Mouse (Mus musculus) heart, adult 2 months (tissue): ENCODE measurements at regions not wholly inside any gene's neighbourhood (a gene's known extent, or its start where the extent isn't known, plus 50 kb on each side); places are given as distances from the start of the nearest gene placed in this dataset.

Experiments used
- DNase-seq, 2 experiments: peaks; one replicate each; pipeline ENCODE4 v3.0.0; 2021
- H3K27ac ChIP-seq: fragments of 200-600 bp; 2 replicates; pipeline ENCODE4 v1.8.1; 2022
- H3K27me3 ChIP-seq: fragments of 200-500 bp; 2 replicates; pipeline ENCODE4 v1.6.1; 2012; ENCODE audit warnings: mild to moderate bottlenecking, low read length, inconsistent platforms, mixed read lengths; ENCODE audit not compliant: control insufficient read depth, insufficient read depth
- H3K36me3 ChIP-seq: fragments of 200-500 bp; 2 replicates; pipeline ENCODE4 v1.6.1; 2012; ENCODE audit warnings: low read length, inconsistent platforms; ENCODE audit not compliant: control insufficient read depth, insufficient read depth
- H3K4me1 ChIP-seq: fragments of 200-500 bp; 2 replicates; pipeline ENCODE4 v1.6.1; 2011; ENCODE audit warnings: low read length; ENCODE audit not compliant: control insufficient read depth, insufficient read depth
- H3K4me3 ChIP-seq: fragments of 200-600 bp; 2 replicates; pipeline ENCODE4 v1.8.1; 2022
- H3K79me2 ChIP-seq: fragments of 200-500 bp; replicated peaks from 2 replicates; pipeline ENCODE4 v1.6.1; 2012; ENCODE audit warnings: mild to moderate bottlenecking, inconsistent platforms, low read length, moderate library complexity, mixed read lengths; ENCODE audit not compliant: control insufficient read depth, insufficient read depth
- H3K9ac ChIP-seq: fragments of 200-500 bp; 2 replicates; pipeline ENCODE4 v1.6.1; 2012; ENCODE audit warnings: low read depth, mild to moderate bottlenecking, control low read depth, inconsistent platforms, low read length, mixed read lengths
- CTCF ChIP-seq: fragments of 200-600 bp; IDR thresholded peaks from 2 replicates; pipeline ENCODE4 v1.8.1; 2022; ENCODE audit warnings: antibody characterized with exemption, mild to moderate bottlenecking, moderate library complexity
- EP300 ChIP-seq: fragments of 200-500 bp; IDR thresholded peaks from 2 replicates; pipeline ENCODE4 v1.6.1; 2011; ENCODE audit warnings: low read depth, low read length, control low read depth; ENCODE audit not compliant: insufficient read depth
- POLR2A ChIP-seq: fragments of 200-500 bp; IDR thresholded peaks from 2 replicates; pipeline ENCODE4 v1.6.1; 2011; ENCODE audit warnings: mild to moderate bottlenecking, low read depth, low read length, control low read depth; ENCODE audit not compliant: insufficient read depth
- WGBS: fragments of 180-500 bp; shearing (Covaris S2); methylation state at CpG from one replicate; pipeline ENCODE4 v1.1.7; 2018; 5-methylcytosine and 5-hydroxymethylcytosine counted together
- intact Hi-C: fragments of 180-260 bp; cut with DNase I; formaldehyde crosslinking; loops from one replicate; pipeline ENCODE4 v1.15.1; 2025

GRCm38 (mm10) chr9:111854976-111855375 is 164.8 kb upstream of the Stac start:
- TF ChIP-seq EP300, result no peak
- no peak for TF ChIP-seq CTCF
- no peak for TF ChIP-seq POLR2A
- Histone ChIP-seq H3K36me3 (no peaks in the 10 kb centered on the region), H3K4me3 (no peak overlapping the region), H3K27me3 (no peaks in the 10 kb centered on the region), H3K9ac (no peak overlapping the region), H3K27ac (no peak overlapping the region), H3K79me2 (no peaks in the 10 kb centered on the region), H3K4me1 (no peaks in the 10 kb centered on the region)
- intact Hi-C loops, result no loop called here
- 85% methylated on average over 7 of the region's 7 CpGs for WGBS
- no peak for DNase-seq

GRCm38 (mm10) chr9:111846366-111846765 is 156.2 kb upstream of the Stac start:
- WGBS, result 92% methylated on average over 10 of the region's 10 CpGs
- no peak overlapping the region for H3K4me3 ChIP-seq
- no peaks in the 10 kb centered on the region for H3K36me3 ChIP-seq
- no peak overlapping the region for H3K27ac ChIP-seq
- intact Hi-C loops, result no loop called here
- no peaks in the 10 kb centered on the region for H3K79me2 ChIP-seq
- no peaks in the 10 kb centered on the region for H3K4me1 ChIP-seq
- TF ChIP-seq POLR2A (no peak), CTCF (no peak), EP300 (no peak)
- no peaks in the 10 kb centered on the region for H3K27me3 ChIP-seq
- DNase-seq, result no peak
- H3K9ac ChIP-seq, result no peak overlapping the region

DNA sequence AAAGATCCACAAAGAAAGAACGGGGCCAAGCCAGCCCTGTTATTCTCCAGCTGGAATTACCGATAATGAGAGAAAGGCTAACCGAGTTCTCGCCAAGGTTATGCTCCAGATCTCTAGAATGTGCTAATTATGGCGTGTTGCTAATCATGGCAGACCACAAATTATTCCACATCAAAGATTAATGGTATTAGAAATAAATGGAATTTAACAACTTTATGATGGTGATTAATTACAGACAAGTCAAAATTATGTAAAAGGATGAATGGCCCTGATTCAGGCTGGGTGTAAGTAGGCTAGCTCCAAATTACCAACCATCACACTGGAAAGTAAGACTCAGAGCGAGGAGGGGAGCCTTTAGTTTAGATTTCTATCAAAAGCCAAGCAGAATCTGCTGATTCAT is 151.0 kb upstream of the Stac start:
- Histone ChIP-seq H3K36me3 (no peaks in the 10 kb centered on the region), H3K4me1 (no peaks in the 10 kb centered on the region), H3K79me2 (no peaks in the 10 kb centered on the region), H3K9ac (no peak overlapping the region), H3K27me3 (no peaks in the 10 kb centered on the region), H3K27ac (no peak overlapping the region), H3K4me3 (no peak overlapping the region)
- 67% methylated on average over 6 of the region's 6 CpGs for WGBS
- DNase-seq, result no peak
- TF ChIP-seq CTCF, result no peak
- intact Hi-C loops, result no loop called here

DNA sequence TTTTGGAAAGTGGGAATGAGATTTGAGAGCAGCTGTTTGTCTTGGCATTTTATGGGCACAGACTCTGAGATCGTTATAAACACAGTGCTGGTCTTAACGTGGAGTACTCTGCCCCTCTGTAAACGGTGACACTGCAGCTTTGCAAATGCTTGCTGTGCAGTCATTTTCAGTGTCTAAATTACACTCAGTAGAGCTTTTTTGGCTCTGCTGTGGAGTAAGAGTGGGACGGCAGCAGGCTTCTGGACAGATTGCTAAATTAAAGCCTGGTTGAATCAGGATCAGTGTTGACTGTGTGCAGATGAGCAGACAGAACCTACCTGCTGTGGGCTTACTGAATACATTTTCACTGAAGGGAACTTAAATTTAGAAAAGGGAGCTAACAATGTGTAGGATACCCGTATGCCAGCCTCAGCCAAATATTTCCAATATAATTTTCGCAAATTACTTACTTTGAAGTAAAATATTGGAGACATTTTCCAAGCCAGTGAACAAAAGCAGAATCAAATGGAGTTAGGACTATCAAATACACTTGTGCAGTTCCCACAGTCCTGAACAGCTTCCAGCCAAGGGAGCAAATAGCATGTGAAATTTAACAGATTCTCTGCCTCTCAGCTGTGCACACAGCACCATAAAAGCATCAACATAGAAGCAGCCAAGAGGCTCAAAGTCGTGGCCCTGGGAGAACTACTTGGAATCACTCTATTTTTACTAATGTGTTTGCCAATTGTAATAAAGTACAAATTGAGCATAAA is 148.1 kb upstream of the Stac start:
- intact Hi-C loops, result no loop called here
- H3K79me2 ChIP-seq, result no peaks in the 10 kb centered on the region
- no peak for TF ChIP-seq EP300
- TF ChIP-seq POLR2A, result no peak
- no peak for TF ChIP-seq CTCF
- DNase-seq, result no peak
- 55% methylated on average over 7 of the region's 7 CpGs for WGBS
- no peaks in the 10 kb centered on the region for H3K4me1 ChIP-seq
- H3K4me3 ChIP-seq, result no peak overlapping the region
- no peaks in the 10 kb centered on the region for H3K36me3 ChIP-seq
- no peak overlapping the region for H3K9ac ChIP-seq
- no peaks in the 10 kb centered on the region for H3K27me3 ChIP-seq
- H3K27ac ChIP-seq, result no peak overlapping the region

DNA sequence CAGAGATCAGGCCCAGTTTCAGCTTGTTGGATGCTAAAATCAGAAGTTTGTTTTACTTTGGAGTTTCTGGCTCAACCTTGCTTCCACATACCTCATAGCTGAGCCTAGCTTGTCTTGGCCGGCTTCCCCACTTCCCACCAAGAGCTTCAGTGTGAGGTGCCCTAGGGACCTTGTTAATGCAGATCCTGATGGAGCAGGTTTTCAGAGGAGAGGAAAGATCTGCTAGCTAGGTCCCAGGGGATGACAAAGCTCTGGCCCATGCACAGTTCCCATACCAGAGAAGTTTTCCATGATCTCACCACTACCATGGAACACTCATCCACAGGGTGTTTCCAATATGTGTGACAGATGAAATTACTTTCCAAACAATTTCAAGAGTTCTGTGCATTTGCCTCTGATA is 131.9 kb upstream of the Stac start:
- Histone ChIP-seq H3K9ac (no peak overlapping the region), H3K36me3 (no peaks in the 10 kb centered on the region), H3K4me1 (no peaks in the 10 kb centered on the region), H3K27me3 (no peaks in the 10 kb centered on the region), H3K79me2 (no peaks in the 10 kb centered on the region), H3K27ac (no peak overlapping the region), H3K4me3 (no peak overlapping the region)
- 52% methylated on average over 1 of the region's 1 CpGs for WGBS
- intact Hi-C loops, result no loop called here
- peak in 1 of 2 experiments; percentile 34 for DNase-seq
- TF ChIP-seq POLR2A, result no peak
- TF ChIP-seq EP300, result no peak

DNA sequence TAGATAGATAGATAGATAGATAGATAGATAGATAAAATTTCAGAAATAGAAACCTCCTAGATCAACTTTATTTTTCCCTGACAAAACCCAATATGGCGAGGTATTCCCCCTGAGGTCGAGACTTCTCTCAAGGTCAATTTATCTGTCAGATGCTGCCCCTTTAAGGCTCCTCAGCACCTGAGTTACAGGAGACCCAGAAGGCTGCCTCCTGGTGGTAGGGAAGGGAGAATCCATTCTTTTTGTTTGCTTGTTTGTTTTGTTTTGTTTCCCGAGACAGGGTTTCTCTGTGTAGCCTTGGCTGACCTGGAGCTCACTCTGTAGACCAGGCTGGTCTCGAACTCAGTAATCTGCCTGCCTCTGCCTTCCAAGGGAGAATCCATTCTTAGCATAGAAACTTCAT is 127.3 kb upstream of the Stac start:
- intact Hi-C loops, result no loop called here
- Histone ChIP-seq H3K79me2 (no peaks in the 10 kb centered on the region), H3K9ac (no peak overlapping the region), H3K4me3 (no peak overlapping the region), H3K27me3 (no peaks in the 10 kb centered on the region), H3K27ac (no peak overlapping the region), H3K4me1 (no peaks in the 10 kb centered on the region), H3K36me3 (no peaks in the 10 kb centered on the region)
- WGBS, result 54% methylated on average over 4 of the region's 4 CpGs
- DNase-seq, result no peak
- TF ChIP-seq POLR2A (no peak), CTCF (no peak), EP300 (no peak)
